8 mouse cellular contexts compared by ENCODE assay signal in genomic region chr16:15194926-15195711, GRCm38 (mm10).
DNase-seq lines count a peak whose midpoint lies in the region; ATAC-seq lines count a peak whose summit lies in the region.

No protein-coding gene starts in this region.

- DNase-seq in 3T3-L1 (ENCODE audit: low read depth, low spot score): peak; percentile 99
- DNase-seq in adrenal gland, adult 2 months: peak; percentile 44
- peak; percentile 36 for DNase-seq in gastrocnemius, postnatal 14 days
- DNase-seq in neural tube, embryonic 11.5 days (ENCODE audit: low spot score): peak; percentile 51
- DNase-seq in urinary bladder, postnatal 10 days (ENCODE audit: low spot score): no peak
- DNase-seq in spleen, postnatal 10 days (ENCODE audit: low spot score in 2 of 2): no peak
- no peak for DNase-seq in right cerebral cortex, adult 18-20 months

- no peak overlapping the region for H3K4me3 ChIP-seq in kidney, embryonic 14.5 days (ENCODE audit: low read length)
- no peak overlapping the region for H3K4me3 ChIP-seq in neural tube, embryonic 11.5 days (ENCODE audit: low read depth, low read length)

- H3K36me3 ChIP-seq in kidney, embryonic 14.5 days (ENCODE audit: control insufficient read depth, insufficient read depth, low read length): no peaks in the 10 kb centered on the region
- no peaks in the 10 kb centered on the region for H3K36me3 ChIP-seq in neural tube, embryonic 11.5 days (ENCODE audit: control insufficient read depth, insufficient read depth, low read length)

- intact Hi-C loops in gastrocnemius, postnatal 14 days (cut with DNase I; ENCODE audit: low total_unique reads): no loop called here

- no peaks in the 10 kb centered on the region for H3K27me3 ChIP-seq in kidney, embryonic 14.5 days (ENCODE audit: control insufficient read depth, insufficient read depth, low read length)
- H3K27me3 ChIP-seq in neural tube, embryonic 11.5 days (ENCODE audit: control insufficient read depth, insufficient read depth, low read length): no peaks in the 10 kb centered on the region

- peak; percentile 97 for ATAC-seq in kidney, embryonic 14.5 days (ENCODE audit: low FRiP score, low TSS enrichment)
- no peak for ATAC-seq in neural tube, embryonic 11.5 days (ENCODE audit: insufficient read depth, low FRiP score, low TSS enrichment)

- H3K4me1 ChIP-seq in kidney, embryonic 14.5 days (ENCODE audit: control insufficient read depth, insufficient read depth, low read length): peaks cover 11% of the 10 kb centered on the region; the same call in 1 of the 2 replicates
- no peaks in the 10 kb centered on the region for H3K4me1 ChIP-seq in neural tube, embryonic 11.5 days (ENCODE audit: control insufficient read depth, insufficient read depth, low read length)

- peak overlapping the region; percentile 89 for H3K27ac ChIP-seq in kidney, embryonic 14.5 days (ENCODE audit: low read depth, low read length)
- H3K27ac ChIP-seq in neural tube, embryonic 11.5 days (ENCODE audit: low read depth, low read length): no peak overlapping the region

- H3K9me3 ChIP-seq in kidney, embryonic 14.5 days (ENCODE audit: control insufficient read depth, low read length): no peaks in the 10 kb centered on the region
- no peaks in the 10 kb centered on the region for H3K9me3 ChIP-seq in neural tube, embryonic 11.5 days (ENCODE audit: control insufficient read depth, low read length)

- 13% methylated on average over 6 of the region's 6 CpGs for WGBS in kidney, embryonic 14.5 days
- whole genome bisulfite sequencing in neural tube, embryonic 11.5 days: 48% methylated on average over 6 of the region's 6 CpGs

- H3K9ac ChIP-seq in kidney, embryonic 14.5 days (ENCODE audit: low read depth, low read length): no peak overlapping the region
- no peak overlapping the region for H3K9ac ChIP-seq in neural tube, embryonic 11.5 days (ENCODE audit: low read length)

- no peak overlapping the region for H3K4me2 ChIP-seq in kidney, embryonic 14.5 days (replicated peaks; ENCODE audit: low read depth, low read length)
- H3K4me2 ChIP-seq in neural tube, embryonic 11.5 days (ENCODE audit: low read depth): no peak overlapping the region

Comparison
In these comparisons a context has a peak if more than half of its experiments do, and no peak if none do; other contexts are left out.
1. DNase-seq: peak in 3T3-L1 (single experiment), adrenal gland, adult 2 months (single experiment), gastrocnemius, postnatal 14 days (single experiment) and neural tube, embryonic 11.5 days (single experiment); none in urinary bladder, postnatal 10 days (single experiment), spleen, postnatal 10 days (0 of 2) and right cerebral cortex, adult 18-20 months (single experiment).